Mouse (Mus musculus): ENCODE results near the gene Btbd9. TPM values are rescaled to one million over a fixed set of nuclear protein-coding genes. Genes with fewer than 3 reads are reported as not detected.
"Not testable (repeated sequence)": the region's sequence is repeated elsewhere in the genome, so short reads cannot be mapped to it uniquely, and the experiment has no call there.

The Btbd9 gene
- polyA plus RNA-seq (2016; fragmentation: Nextera tagmentation; extraction: Ambion mirVana), result 63.0 and 74.5 TPM in 2 replicates

DNA sequence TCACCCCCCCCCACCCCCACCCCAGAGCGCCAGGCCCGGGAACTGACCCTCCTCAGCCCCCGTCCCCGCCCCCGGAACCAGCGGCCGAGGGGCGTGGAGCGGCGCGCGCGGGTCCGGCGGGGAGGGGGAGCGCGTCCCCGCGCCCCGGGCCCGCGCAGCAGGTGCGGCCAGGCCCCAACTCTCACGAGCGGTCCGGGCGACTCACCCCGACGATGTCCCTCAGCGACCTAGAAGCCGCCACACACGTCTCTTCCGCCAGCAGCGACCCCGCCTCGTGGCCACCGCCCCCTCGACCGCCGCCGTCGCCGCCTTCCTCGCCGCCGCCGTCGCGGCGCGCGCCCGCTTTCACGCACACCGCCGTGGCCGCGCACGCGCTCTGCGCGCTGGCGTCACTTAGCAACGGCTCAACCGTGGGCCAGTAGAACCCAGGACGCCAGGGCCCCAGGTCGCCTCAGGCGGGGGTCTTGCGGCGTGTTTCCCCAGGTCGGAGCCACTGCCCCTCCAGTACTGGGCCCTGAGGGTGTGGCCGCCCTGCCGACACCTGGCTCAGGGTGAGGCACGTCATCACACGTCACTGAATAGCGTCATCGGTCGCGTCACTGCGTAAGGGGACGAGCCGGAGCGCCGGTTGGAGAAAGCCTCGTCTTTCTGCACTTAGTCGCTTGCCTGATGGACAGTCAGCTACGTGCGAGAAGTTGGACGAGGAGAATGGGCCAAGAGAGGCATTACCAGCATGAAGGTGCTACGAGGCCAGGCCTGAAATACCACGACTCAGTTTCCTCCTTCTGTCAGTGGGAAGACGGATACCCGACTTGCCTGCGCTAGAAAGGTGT, at the start of gene Btbd9:
Gene Btbd9 (minus strand): TSS at position 548 of the 833 bp plus-strand sequence.
- DNase-seq (ENCODE audit: low spot score), result peak; percentile 89
- Histone ChIP-seq H3K4me1 (peaks cover 31% of the 10 kb centered on the region), H3K9me3 (replicated peaks) (no peaks in the 10 kb centered on the region), H3K4me3 (peak within 1 kb of the TSS; percentile 84), H3K27me3 (ENCODE audit: low read depth, poor library complexity, severe bottlenecking) (no peaks in the 10 kb centered on the region), H3K27ac (replicated peaks) (peak within 1 kb of the TSS; percentile 96), H3K36me3 (no peaks in the 10 kb centered on the region)
- under 1% methylated on average over 74 of the region's 94 CpGs for WGBS

GRCm38 (mm10) chr17:30624132-30624531, 47.8 kb upstream of the Btbd9 start, which contains the start of gene Dnah8:
Gene Dnah8, plus strand, starts transcription at chr17:30624354.
- H3K36me3 ChIP-seq; H3K9me3 ChIP-seq (replicated peaks); DNase-seq (ENCODE audit: low spot score); H3K4me3 ChIP-seq; H3K27ac ChIP-seq (replicated peaks); H3K4me1 ChIP-seq; H3K27me3 ChIP-seq (ENCODE audit: low read depth, poor library complexity, severe bottlenecking): not testable (repeated sequence)
- WGBS, result no CpG with 5 or more reads among the region's 20 CpGs

GRCm38 (mm10) chr17:30623200-30623599, 46.9 kb upstream of the Btbd9 start:
- Histone ChIP-seq H3K27me3 (ENCODE audit: low read depth, poor library complexity, severe bottlenecking) (no peaks in the 10 kb centered on the region), H3K27ac (replicated peaks) (no peak overlapping the region), H3K9me3 (replicated peaks) (no peaks in the 10 kb centered on the region), H3K36me3 (no peaks in the 10 kb centered on the region), H3K4me1 (no peaks in the 10 kb centered on the region), H3K4me3 (no peak overlapping the region)
- DNase-seq (ENCODE audit: low spot score), result no peak
- WGBS, result 84% methylated on average over 3 of the region's 3 CpGs

DNA sequence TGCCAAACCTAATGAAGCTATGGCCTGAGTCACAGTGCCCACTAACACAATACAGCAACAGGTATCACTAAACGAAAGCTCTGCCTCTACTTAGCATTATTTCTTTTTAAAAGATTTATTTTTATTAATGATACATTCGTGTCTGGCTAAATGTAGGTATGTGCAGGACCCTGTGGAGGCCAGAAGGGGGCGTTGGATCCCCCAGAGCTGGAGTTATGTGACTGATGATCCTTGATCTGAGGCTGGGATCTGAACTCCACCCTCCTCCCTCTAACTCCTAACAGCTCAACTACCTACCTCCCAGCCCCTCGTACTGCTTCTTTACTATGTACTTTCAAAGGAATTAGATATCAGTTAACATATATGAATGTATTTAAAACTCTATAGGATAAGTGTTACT, 45.2 kb upstream of the Btbd9 start:
- Histone ChIP-seq H3K36me3 (no peaks in the 10 kb centered on the region), H3K27me3 (ENCODE audit: low read depth, poor library complexity, severe bottlenecking) (no peaks in the 10 kb centered on the region), H3K4me3 (no peak overlapping the region), H3K9me3 (replicated peaks) (no peaks in the 10 kb centered on the region), H3K4me1 (no peaks in the 10 kb centered on the region), H3K27ac (replicated peaks) (no peak overlapping the region)
- 74% methylated on average over 4 of the region's 4 CpGs for WGBS
- no peak for DNase-seq (ENCODE audit: low spot score)

- WGBS, result 75% methylated on average over 2 of the region's 2 CpGs
- Histone ChIP-seq H3K27ac (replicated peaks) (no peak overlapping the region), H3K27me3 (ENCODE audit: low read depth, poor library complexity, severe bottlenecking) (no peaks in the 10 kb centered on the region), H3K36me3 (no peaks in the 10 kb centered on the region), H3K4me1 (no peaks in the 10 kb centered on the region), H3K9me3 (replicated peaks) (no peaks in the 10 kb centered on the region), H3K4me3 (no peak overlapping the region)
- no peak for DNase-seq (ENCODE audit: low spot score)
These were observed 44.3 kb upstream of the Btbd9 start for GRCm38 (mm10) chr17:30620548-30620947.

- Histone ChIP-seq H3K4me1 (no peaks in the 10 kb centered on the region), H3K9me3 (replicated peaks) (no peaks in the 10 kb centered on the region), H3K27me3 (ENCODE audit: low read depth, poor library complexity, severe bottlenecking) (no peaks in the 10 kb centered on the region), H3K36me3 (no peaks in the 10 kb centered on the region), H3K27ac (replicated peaks) (no peak overlapping the region), H3K4me3 (no peak overlapping the region)
- WGBS, result 69% methylated on average over 2 of the region's 2 CpGs
- DNase-seq (ENCODE audit: low spot score), result no peak
These were observed 42.9 kb upstream of the Btbd9 start for GRCm38 (mm10) chr17:30619153-30619552.

DNA sequence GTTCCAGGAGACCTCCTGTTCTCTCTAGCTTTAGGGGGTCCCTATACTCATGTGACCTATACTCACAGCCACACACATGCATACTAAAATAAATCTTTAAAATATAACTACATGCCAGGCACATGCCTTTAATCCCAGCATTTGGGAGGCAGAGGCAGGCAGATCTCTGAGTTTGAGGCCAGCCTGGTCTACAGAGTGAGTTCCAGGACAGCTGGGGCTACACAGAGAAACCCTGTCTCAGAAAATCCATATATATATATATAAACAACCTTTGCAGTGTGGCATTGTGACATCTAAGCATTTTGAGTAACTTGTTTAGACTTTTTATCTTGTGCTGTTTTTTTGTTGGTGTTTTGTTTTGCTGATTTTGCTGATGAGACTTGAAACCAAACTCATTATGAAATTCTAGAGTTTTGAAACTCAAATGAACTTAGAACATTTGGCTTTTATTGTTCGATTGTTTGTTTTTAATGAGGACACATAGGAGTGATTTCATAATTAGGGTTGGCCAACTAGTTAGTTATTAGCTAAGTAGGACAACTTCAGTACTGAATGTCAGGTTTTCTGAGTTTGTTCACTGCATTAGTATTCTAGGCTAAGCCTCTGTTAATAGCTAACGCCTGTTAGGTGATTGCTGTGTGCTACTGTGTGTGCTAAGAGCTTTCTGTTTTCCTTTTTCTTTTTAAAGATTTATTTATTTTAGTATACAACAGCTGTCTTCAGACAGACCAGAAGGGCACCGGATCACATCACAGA, 42.0 kb upstream of the Btbd9 start:
- Histone ChIP-seq H3K4me1 (no peaks in the 10 kb centered on the region), H3K9me3 (replicated peaks) (no peaks in the 10 kb centered on the region), H3K27me3 (ENCODE audit: low read depth, poor library complexity, severe bottlenecking) (no peaks in the 10 kb centered on the region), H3K27ac (replicated peaks) (no peak overlapping the region), H3K4me3 (no peak overlapping the region), H3K36me3 (no peaks in the 10 kb centered on the region)
- DNase-seq (ENCODE audit: low spot score), result no peak
- WGBS, result 81% methylated on average over 3 of the region's 3 CpGs

DNA sequence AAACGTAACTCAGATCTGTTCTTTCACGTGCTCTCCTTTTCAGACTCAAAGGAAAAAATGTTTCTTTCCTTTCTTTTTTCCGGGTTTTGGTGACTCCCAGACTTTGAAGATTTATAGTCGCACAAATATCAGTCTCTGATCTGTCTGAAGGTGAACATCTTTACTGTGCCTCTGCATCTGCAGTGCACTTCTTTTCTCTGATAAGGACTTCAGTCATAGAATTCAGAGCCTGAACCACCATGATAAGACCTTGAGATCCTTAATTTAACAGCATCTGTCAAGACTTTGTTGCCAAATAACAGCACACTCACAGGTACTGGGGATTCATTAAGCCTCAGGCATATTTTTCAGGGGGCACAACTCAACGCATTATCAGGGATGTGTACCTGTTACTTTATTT, 39.9 kb upstream of the Btbd9 start:
- H3K27me3 ChIP-seq (ENCODE audit: low read depth, poor library complexity, severe bottlenecking), result no peaks in the 10 kb centered on the region
- H3K9me3 ChIP-seq (replicated peaks), result no peaks in the 10 kb centered on the region
- no peak overlapping the region for H3K27ac ChIP-seq (replicated peaks)
- H3K4me1 ChIP-seq, result peaks cover 11% of the 10 kb centered on the region
- no peak overlapping the region for H3K4me3 ChIP-seq
- WGBS, result 88% methylated on average over 5 of the region's 5 CpGs
- H3K36me3 ChIP-seq, result no peaks in the 10 kb centered on the region
- DNase-seq (ENCODE audit: low spot score), result no peak

DNA sequence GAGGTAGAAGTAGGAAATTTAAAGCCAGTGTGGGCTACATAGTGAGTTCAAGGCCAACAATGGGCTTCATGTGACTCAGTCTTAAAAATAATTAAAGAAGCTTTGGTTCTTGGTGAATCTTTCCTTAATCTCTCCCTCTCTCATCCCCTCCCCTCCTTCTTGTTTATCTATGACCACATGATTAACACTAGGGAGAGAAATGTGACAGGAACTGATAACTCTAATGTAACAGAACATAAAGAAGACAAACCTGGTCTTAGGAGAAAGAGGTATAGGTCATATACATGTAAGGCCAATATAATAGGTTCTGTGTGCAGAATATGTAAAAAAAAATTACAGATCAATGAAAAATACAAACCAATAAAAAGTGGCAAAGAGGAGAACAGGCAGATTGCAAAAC, 37.1 kb upstream of the Btbd9 start:
- DNase-seq (ENCODE audit: low spot score), result no peak
- Histone ChIP-seq H3K4me3 (no peak overlapping the region), H3K27ac (replicated peaks) (0 out of 2 replicates have a peak overlapping the region, but pooled peaks have one; percentile 1), H3K9me3 (replicated peaks) (no peaks in the 10 kb centered on the region), H3K36me3 (peaks cover 6% of the 10 kb centered on the region; the same call in 1 of the 2 replicates), H3K27me3 (ENCODE audit: low read depth, poor library complexity, severe bottlenecking) (no peaks in the 10 kb centered on the region), H3K4me1 (peaks cover 29% of the 10 kb centered on the region)

DNA sequence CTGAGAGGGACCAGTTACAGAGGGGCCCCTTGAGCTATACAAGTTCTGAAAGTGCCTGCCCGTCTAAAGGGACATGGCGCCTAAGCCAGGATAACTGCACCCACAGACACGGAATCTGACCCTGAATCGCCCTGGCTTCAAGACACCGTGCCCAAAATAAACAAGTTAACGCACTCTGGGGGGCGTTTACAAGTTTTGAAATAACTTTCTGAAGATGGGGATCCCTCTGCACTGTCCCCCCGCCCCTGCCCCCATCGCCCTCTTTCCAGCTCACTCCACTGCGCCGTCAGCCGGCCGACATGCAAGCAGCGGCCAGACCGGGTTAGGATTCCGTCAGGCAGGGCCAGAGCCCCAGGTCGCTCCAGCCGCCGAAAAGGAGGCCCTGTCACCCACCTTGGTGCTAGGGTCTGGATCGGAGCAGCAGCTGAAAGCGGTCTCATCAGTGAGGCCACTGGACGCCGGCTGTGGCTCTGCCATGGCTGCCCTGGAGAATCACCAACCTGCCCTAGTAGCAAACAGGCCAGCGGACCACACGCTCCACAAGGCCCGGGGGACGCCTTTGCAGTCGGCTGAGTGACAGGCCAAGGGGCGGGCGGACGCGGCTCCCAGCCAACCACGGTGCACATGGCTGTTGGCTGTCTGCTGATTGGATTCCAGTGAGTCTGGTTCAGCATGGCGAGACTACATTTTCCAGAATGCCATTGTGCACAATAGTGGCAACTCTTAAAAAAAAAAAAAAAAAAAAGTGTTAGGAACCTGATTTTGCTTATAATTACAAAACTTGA, 36.0 kb upstream of the Btbd9 start:
- Histone ChIP-seq H3K9me3 (replicated peaks) (no peaks in the 10 kb centered on the region), H3K4me1 (peaks cover 40% of the 10 kb centered on the region), H3K27me3 (ENCODE audit: low read depth, poor library complexity, severe bottlenecking) (no peaks in the 10 kb centered on the region), H3K27ac (replicated peaks) (peak overlapping the region; percentile 96), H3K4me3 (peak overlapping the region; percentile 76), H3K36me3 (peaks cover 9% of the 10 kb centered on the region)
- under 1% methylated on average over 34 of the region's 34 CpGs for WGBS
- peak; percentile 97 for DNase-seq (ENCODE audit: low spot score)

DNA sequence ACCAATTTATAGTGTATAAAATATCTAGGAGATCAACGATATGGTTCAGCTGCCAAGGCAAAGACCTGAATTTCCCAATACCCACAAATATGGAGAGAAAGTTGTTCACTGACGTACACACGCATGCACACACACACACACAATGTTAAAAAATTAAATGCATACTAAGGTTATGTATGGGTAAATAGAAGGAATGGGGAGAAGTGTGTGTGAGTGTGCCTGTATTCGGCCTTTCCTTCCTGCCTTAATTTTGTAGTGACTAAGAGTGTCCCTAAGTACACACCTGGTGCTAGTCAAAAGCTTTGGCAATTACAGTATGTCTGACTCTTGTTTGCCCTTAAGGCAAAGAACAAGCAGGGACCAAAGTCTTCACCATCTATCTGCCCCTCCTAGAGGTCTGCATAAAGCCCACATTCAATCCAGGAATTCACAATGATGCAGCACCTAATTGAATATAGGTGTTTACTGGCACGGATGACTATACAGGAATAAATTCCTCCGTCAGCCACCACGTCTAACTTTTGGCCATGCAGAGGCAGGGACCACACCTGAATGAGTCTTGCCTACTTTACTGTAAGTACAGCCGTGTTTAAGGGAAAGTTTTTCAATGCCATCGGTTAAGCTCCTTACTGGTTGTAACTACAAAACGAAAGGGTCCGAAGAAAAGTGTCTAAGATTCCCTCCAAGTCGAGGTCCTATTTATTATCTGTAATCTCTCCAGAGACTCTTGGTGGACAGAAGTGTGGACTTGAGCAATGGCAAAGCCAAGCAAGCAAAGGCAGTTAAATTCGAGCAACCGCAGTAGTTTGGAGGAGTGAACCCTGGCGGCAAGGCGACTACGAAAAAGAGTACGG, 35.2 kb upstream of the Btbd9 start:
- no peaks in the 10 kb centered on the region for H3K9me3 ChIP-seq (replicated peaks)
- H3K27ac ChIP-seq (replicated peaks), result peak overlapping the region; percentile 96
- H3K4me1 ChIP-seq, result peaks cover 46% of the 10 kb centered on the region
- no peaks in the 10 kb centered on the region for H3K27me3 ChIP-seq (ENCODE audit: low read depth, poor library complexity, severe bottlenecking)
- no peak for DNase-seq (ENCODE audit: low spot score)
- peak overlapping the region; percentile 76 for H3K4me3 ChIP-seq
- WGBS, result 27% methylated on average over 18 of the region's 18 CpGs
- H3K36me3 ChIP-seq, result peaks cover 13% of the 10 kb centered on the region

DNA sequence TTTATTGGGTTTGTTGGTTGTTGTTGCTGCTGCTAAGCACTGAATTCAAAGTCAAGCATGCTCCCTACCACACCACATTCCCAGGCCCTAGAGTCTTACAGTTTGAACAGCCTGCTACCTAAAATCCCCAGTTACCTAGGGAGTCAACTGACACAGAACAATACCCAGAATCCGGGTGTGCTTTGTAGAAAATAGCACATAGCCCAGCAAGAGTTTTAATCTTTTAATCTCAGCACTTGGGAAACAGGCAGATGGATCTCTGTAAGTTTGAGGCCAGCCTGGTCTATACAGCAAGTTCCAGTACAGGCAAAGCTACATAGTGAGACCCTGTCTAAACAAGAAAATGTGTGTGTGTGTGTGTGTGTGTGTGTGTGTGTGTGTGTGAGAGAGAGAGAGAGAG, 34.5 kb upstream of the Btbd9 start:
- no peak overlapping the region for H3K27ac ChIP-seq (replicated peaks)
- H3K4me1 ChIP-seq, result peaks cover 46% of the 10 kb centered on the region
- peak overlapping the region; percentile 76 for H3K4me3 ChIP-seq
- H3K27me3 ChIP-seq (ENCODE audit: low read depth, poor library complexity, severe bottlenecking), result no peaks in the 10 kb centered on the region
- 60% methylated on average over 1 of the region's 1 CpGs for WGBS
- no peaks in the 10 kb centered on the region for H3K9me3 ChIP-seq (replicated peaks)
- no peak for DNase-seq (ENCODE audit: low spot score)
- H3K36me3 ChIP-seq, result peaks cover 13% of the 10 kb centered on the region
